Mouse (Mus musculus) right cerebral cortex, adult 18-20 months (tissue): ENCODE results near the gene Dscam.

Source experiments
- DNase-seq: peaks from one replicate; pipeline ENCODE4 v3.0.0; 2022; ENCODE audit warnings: mixed read lengths

Gene Dscam

GRCm38 (mm10) chr16:97170513-97171081 lies at the start of gene Dscam:
Dscam (minus strand) TSS chr16:97170752.
- DNase-seq = peak; percentile 41

- no peak for DNase-seq
Measured at GRCm38 (mm10) chr16:97219381-97219780, 48.8 kb upstream of the Dscam start.

- peak; percentile 77 for DNase-seq
Measured at GRCm38 (mm10) chr16:97209997-97210396, 39.4 kb upstream of the Dscam start.

GRCm38 (mm10) chr16:97208276-97208675 lies 37.7 kb upstream of the Dscam start:
- DNase-seq = no peak

- no peak for DNase-seq
Measured at GRCm38 (mm10) chr16:97204090-97204489, 33.5 kb upstream of the Dscam start.

- no peak for DNase-seq
Measured at GRCm38 (mm10) chr16:97203554-97203953, 33.0 kb upstream of the Dscam start.

GRCm38 (mm10) chr16:97194630-97195029 lies 24.1 kb upstream of the Dscam start:
- DNase-seq = no peak

GRCm38 (mm10) chr16:97194179-97194578 lies 23.6 kb upstream of the Dscam start:
- DNase-seq = no peak

- no peak for DNase-seq
Measured at GRCm38 (mm10) chr16:97192296-97192695, 21.7 kb upstream of the Dscam start.

- no peak for DNase-seq
Measured at GRCm38 (mm10) chr16:97190604-97191003, 20.1 kb upstream of the Dscam start.

- DNase-seq = peak; percentile 66
Measured at GRCm38 (mm10) chr16:97171500-97171899, 948 bp upstream of the Dscam start.

- peak; percentile 33 for DNase-seq
Measured at GRCm38 (mm10) chr16:97169901-97170512, 545 bp downstream of the Dscam start.

- DNase-seq = no peak
Measured at GRCm38 (mm10) chr16:97168614-97169013, 1.9 kb downstream of the Dscam start.

- DNase-seq = no peak
Measured at GRCm38 (mm10) chr16:97168030-97168429, 2.5 kb downstream of the Dscam start.

GRCm38 (mm10) chr16:97166166-97166565 lies 4.4 kb downstream of the Dscam start:
- DNase-seq = no peak

GRCm38 (mm10) chr16:97165444-97166121 lies 5.0 kb downstream of the Dscam start:
- DNase-seq = peak; percentile 79

GRCm38 (mm10) chr16:97158279-97158678 lies 12.3 kb downstream of the Dscam start:
- DNase-seq = no peak

GRCm38 (mm10) chr16:97144544-97145194 lies 25.9 kb downstream of the Dscam start:
- DNase-seq = no peak

- DNase-seq = no peak
Measured at GRCm38 (mm10) chr16:97141943-97142342, 28.6 kb downstream of the Dscam start.

- DNase-seq = no peak
Measured at GRCm38 (mm10) chr16:97135003-97135827, 35.3 kb downstream of the Dscam start.

- peak; percentile 92 for DNase-seq
Measured at GRCm38 (mm10) chr16:97127296-97127695, 43.3 kb downstream of the Dscam start.

GRCm38 (mm10) chr16:97110028-97110427 lies 60.5 kb downstream of the Dscam start:
- DNase-seq = peak; percentile 55

- no peak for DNase-seq
Measured at GRCm38 (mm10) chr16:97105266-97105665, 65.3 kb downstream of the Dscam start.
